Mouse (Mus musculus) liver, postnatal 0 days (tissue): ENCODE measurements at regions not wholly inside any gene's neighbourhood (a gene's known extent, or its start where the extent isn't known, plus 50 kb on each side); places are given as distances from the start of the nearest gene placed in this dataset.

Experiments
- ATAC-seq: fragments of 200-750 bp; cut with Nextera tagmentation; 2 replicates; pipeline ENCODE4 v1.8.0; 2017; ENCODE audit warnings: mild to moderate bottlenecking, moderate library complexity
- DNase-seq: peaks from one replicate; pipeline ENCODE4 v3.0.0-alpha.2; 2016
- H3K27ac ChIP-seq: fragments of 300-500 bp; sonication (generic); 2 replicates; pipeline ENCODE4 v1.5.1; 2014; ENCODE audit warnings: antibody characterized with exemption, moderate library complexity, mild to moderate bottlenecking, low read depth
- H3K27me3 ChIP-seq: fragments of 300-500 bp; sonication (generic); 2 replicates; pipeline ENCODE4 v1.6.1; 2014; ENCODE audit warnings: low read length, control low read depth, mixed read lengths; ENCODE audit not compliant: insufficient read depth
- H3K36me3 ChIP-seq: fragments of 300-500 bp; sonication (generic); replicated peaks from 2 replicates; pipeline ENCODE4 v1.6.1; 2014; ENCODE audit warnings: mild to moderate bottlenecking, control low read depth, low read length, moderate library complexity, mixed read lengths; ENCODE audit not compliant: insufficient read depth
- H3K4me1 ChIP-seq: fragments of 300-500 bp; sonication (generic); 2 replicates; pipeline ENCODE4 v1.6.1; 2014; ENCODE audit warnings: antibody characterized with exemption, mild to moderate bottlenecking, control low read depth; ENCODE audit not compliant: insufficient read depth
- H3K4me2 ChIP-seq: fragments of 300-500 bp; sonication (generic); 2 replicates; pipeline ENCODE4 v1.6.1; 2014; ENCODE audit warnings: low read depth, mild to moderate bottlenecking, low read length, moderate library complexity, mixed read lengths
- H3K4me3 ChIP-seq: fragments of 300-500 bp; sonication (generic); 2 replicates; pipeline ENCODE4 v1.5.1; 2014; ENCODE audit warnings: low read depth, low read length
- H3K9ac ChIP-seq: fragments of 300-500 bp; sonication (generic); replicated peaks from 2 replicates; pipeline ENCODE4 v1.6.1; 2014; ENCODE audit warnings: mild to moderate bottlenecking, moderate library complexity
- H3K9me3 ChIP-seq: fragments of 300-500 bp; sonication (generic); 2 replicates; pipeline ENCODE4 v1.6.1; 2016; ENCODE audit warnings: mild to moderate bottlenecking, control low read depth, low read length, mixed read lengths
- CTCF ChIP-seq: sonication (generic); IDR thresholded peaks from 2 replicates; pipeline ENCODE4 v1.5.1; 2016; ENCODE audit warnings: antibody characterized with exemption, low read depth
- EP300 ChIP-seq: IDR thresholded peaks from 2 replicates; pipeline ENCODE4 v1.6.1; 2016; ENCODE audit warnings: antibody characterized with exemption, low read depth, mild to moderate bottlenecking
- WGBS: fragments of 180-500 bp; shearing (Covaris S2); extraction: QIAGEN DNeasy Blood & Tissue Kit; methylation state at CpG from one replicate; pipeline ENCODE4 v1.1.7; 2014; ENCODE audit not compliant: insufficient replicate concordance; 5-methylcytosine and 5-hydroxymethylcytosine counted together

GRCm38 (mm10) chr12:54537022-54537421 lies 119.4 kb downstream of the Sptssa start:
- Histone ChIP-seq H3K4me2 (no peak overlapping the region), H3K36me3 (no peaks in the 10 kb centered on the region), H3K9ac (no peak overlapping the region), H3K27me3 (no peaks in the 10 kb centered on the region), H3K9me3 (no peaks in the 10 kb centered on the region), H3K4me3 (no peak overlapping the region), H3K27ac (no peak overlapping the region), H3K4me1 (no peaks in the 10 kb centered on the region)
- 84% methylated on average over 7 of the region's 7 CpGs for WGBS
- no peak for DNase-seq
- TF ChIP-seq EP300 (no peak), CTCF (no peak)
- no peak for ATAC-seq

- H3K27ac ChIP-seq, result no peak overlapping the region
- H3K9me3 ChIP-seq, result no peaks in the 10 kb centered on the region
- no peak overlapping the region for H3K4me3 ChIP-seq
- no peak for DNase-seq
- no peaks in the 10 kb centered on the region for H3K36me3 ChIP-seq
- no peak overlapping the region for H3K9ac ChIP-seq
- H3K4me2 ChIP-seq, result no peak overlapping the region
- H3K27me3 ChIP-seq, result no peaks in the 10 kb centered on the region
- no peaks in the 10 kb centered on the region for H3K4me1 ChIP-seq
- WGBS, result 49% methylated on average over 7 of the region's 9 CpGs
- TF ChIP-seq EP300, result no peak
- TF ChIP-seq CTCF, result no peak
- no peak for ATAC-seq
Measured at GRCm38 (mm10) chr12:54535556-54536516, 120.5 kb downstream of the Sptssa start.

- H3K36me3 ChIP-seq, result no peaks in the 10 kb centered on the region
- H3K9ac ChIP-seq, result no peak overlapping the region
- no peaks in the 10 kb centered on the region for H3K27me3 ChIP-seq
- H3K4me2 ChIP-seq, result no peak overlapping the region
- H3K27ac ChIP-seq, result no peak overlapping the region
- TF ChIP-seq CTCF (no peak), EP300 (no peak)
- ATAC-seq, result no peak
- no peak overlapping the region for H3K4me3 ChIP-seq
- no peaks in the 10 kb centered on the region for H3K9me3 ChIP-seq
- DNase-seq, result no peak
- 49% methylated on average over 7 of the region's 7 CpGs for WGBS
- no peaks in the 10 kb centered on the region for H3K4me1 ChIP-seq
Measured at GRCm38 (mm10) chr12:54534910-54535309, 121.5 kb downstream of the Sptssa start.

GRCm38 (mm10) chr12:54533134-54533533 lies 123.2 kb downstream of the Sptssa start:
- no peak overlapping the region for H3K27ac ChIP-seq
- no peak for ATAC-seq
- H3K9ac ChIP-seq, result no peak overlapping the region
- H3K9me3 ChIP-seq, result no peaks in the 10 kb centered on the region
- no peaks in the 10 kb centered on the region for H3K36me3 ChIP-seq
- WGBS, result 58% methylated on average over 5 of the region's 5 CpGs
- H3K27me3 ChIP-seq, result no peaks in the 10 kb centered on the region
- DNase-seq, result no peak
- H3K4me3 ChIP-seq, result no peak overlapping the region
- no peak overlapping the region for H3K4me2 ChIP-seq
- H3K4me1 ChIP-seq, result no peaks in the 10 kb centered on the region
- TF ChIP-seq EP300, result no peak

DNA sequence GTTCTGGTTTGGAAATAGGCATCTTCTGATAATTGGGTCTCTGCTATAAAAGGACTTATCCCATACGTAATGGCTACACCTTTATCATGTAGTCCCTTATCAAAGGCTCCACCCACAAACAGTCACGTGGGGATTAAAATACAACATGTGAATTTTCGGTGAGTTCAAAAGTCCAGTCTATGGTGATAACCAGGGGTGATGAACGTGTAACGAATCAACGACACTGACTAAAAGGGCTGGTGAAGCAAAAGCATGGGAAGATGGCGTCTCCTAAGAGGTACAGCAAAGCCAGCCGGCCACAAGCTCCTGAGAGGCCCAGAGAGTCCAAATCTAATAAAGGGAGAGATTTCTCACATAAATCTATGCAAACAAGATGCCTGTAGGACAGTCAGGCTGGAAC lies 124.3 kb downstream of the Sptssa start:
- WGBS, result 77% methylated on average over 8 of the region's 8 CpGs
- ATAC-seq (no peak), DNase-seq (no peak)
- Histone ChIP-seq H3K4me2 (no peak overlapping the region), H3K4me3 (no peak overlapping the region), H3K27ac (no peak overlapping the region), H3K36me3 (no peaks in the 10 kb centered on the region), H3K4me1 (no peaks in the 10 kb centered on the region), H3K9me3 (no peaks in the 10 kb centered on the region), H3K27me3 (no peaks in the 10 kb centered on the region), H3K9ac (no peak overlapping the region)
- TF ChIP-seq CTCF, result no peak

GRCm38 (mm10) chr12:54528046-54528445 lies 128.3 kb downstream of the Sptssa start:
- no peak for DNase-seq
- H3K27ac ChIP-seq, result no peak overlapping the region
- no peak for ATAC-seq
- H3K27me3 ChIP-seq, result no peaks in the 10 kb centered on the region
- no peaks in the 10 kb centered on the region for H3K36me3 ChIP-seq
- no peaks in the 10 kb centered on the region for H3K9me3 ChIP-seq
- H3K9ac ChIP-seq, result no peak overlapping the region
- H3K4me3 ChIP-seq, result no peak overlapping the region
- H3K4me2 ChIP-seq, result no peak overlapping the region
- H3K4me1 ChIP-seq, result no peaks in the 10 kb centered on the region
- peak; percentile 37 for TF ChIP-seq CTCF
- TF ChIP-seq EP300, result no peak
